Mouse (Mus musculus): ENCODE measurements around the gene Accsl. TPM values are rescaled to one million over a fixed set of nuclear protein-coding genes. Genes with fewer than 3 reads are reported as not detected.

The Accsl gene
- polyA plus RNA-seq, 1 experiment from 2014 or later = not detected

- no peak overlapping the region for H3K27ac ChIP-seq
Observed at GRCm38 (mm10) chr2:93872257-93872656, 3.3 kb upstream of the Accsl start.

GRCm38 (mm10) chr2:93871411-93871925, 2.5 kb upstream of the Accsl start:
- Histone ChIP-seq H3K9ac (no peak overlapping the region), H3K36me3 (no peaks in the 10 kb centered on the region), H3K4me2 (replicated peaks) (no peak overlapping the region), H3K27ac (no peak overlapping the region), H3K4me3 (no peak overlapping the region), H3K9me3 (no peaks in the 10 kb centered on the region), H3K27me3 (no peaks in the 10 kb centered on the region), H3K4me1 (peaks cover 11% of the 10 kb centered on the region)
- 84% methylated on average over 4 of the region's 4 CpGs for WGBS
- no peak for ATAC-seq (ENCODE audit: insufficient number of reproducible peaks, insufficient read depth, low FRiP score, low TSS enrichment)

More at GRCm38 (mm10) chr2:93872257-93872656, 3.3 kb upstream of the Accsl start:
- Histone ChIP-seq H3K27me3 (no peaks in the 10 kb centered on the region), H3K9me3 (no peaks in the 10 kb centered on the region), H3K9ac (no peak overlapping the region), H3K4me3 (no peak overlapping the region), H3K4me2 (replicated peaks) (no peak overlapping the region), H3K36me3 (no peaks in the 10 kb centered on the region), H3K4me1 (peaks cover 11% of the 10 kb centered on the region)
- WGBS = 55% methylated on average over 7 of the region's 7 CpGs
- no peak for ATAC-seq (ENCODE audit: insufficient number of reproducible peaks, insufficient read depth, low FRiP score, low TSS enrichment)

- H3K4me2 ChIP-seq (replicated peaks) = no peak overlapping the region
- ATAC-seq (ENCODE audit: insufficient number of reproducible peaks, insufficient read depth, low FRiP score, low TSS enrichment) = peak; percentile 29; the same call in 1 of the 2 replicates
- no peak overlapping the region for H3K4me3 ChIP-seq
- WGBS = 42% methylated on average over 4 of the region's 4 CpGs
- no peaks in the 10 kb centered on the region for H3K27me3 ChIP-seq
- no peaks in the 10 kb centered on the region for H3K9me3 ChIP-seq
- H3K27ac ChIP-seq = no peak overlapping the region
- no peaks in the 10 kb centered on the region for H3K36me3 ChIP-seq
- H3K4me1 ChIP-seq = peaks cover 11% of the 10 kb centered on the region
- H3K9ac ChIP-seq = no peak overlapping the region
Observed at GRCm38 (mm10) chr2:93870842-93871241, 1.9 kb upstream of the Accsl start.

DNA sequence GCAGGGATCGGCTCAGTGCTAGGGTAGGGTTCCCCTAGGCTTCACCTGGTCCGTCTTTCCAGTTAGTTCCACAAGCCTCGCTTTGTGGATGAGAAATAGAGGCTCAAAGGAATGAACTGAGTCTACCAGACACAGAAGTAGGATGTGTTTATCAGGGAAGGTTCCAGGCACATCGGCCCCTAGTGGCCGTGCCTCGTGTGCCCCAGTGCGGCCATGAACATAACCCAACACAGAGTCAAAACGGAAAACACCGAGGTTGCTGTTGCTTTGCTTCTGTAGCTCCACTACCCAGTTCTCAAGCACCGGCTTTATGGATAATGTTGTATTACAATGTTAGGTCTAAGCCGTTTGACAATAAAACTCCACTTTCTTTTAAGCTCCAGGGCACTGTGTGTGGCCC, 391 bp downstream of the Accsl start:
- Histone ChIP-seq H3K36me3 (no peaks in the 10 kb centered on the region), H3K4me1 (peaks cover 3% of the 10 kb centered on the region), H3K4me2 (replicated peaks) (no peak overlapping the region), H3K27me3 (no peaks in the 10 kb centered on the region), H3K9ac (no peak overlapping the region), H3K4me3 (no peak overlapping the region), H3K9me3 (no peaks in the 10 kb centered on the region), H3K27ac (no peak overlapping the region)
- 84% methylated on average over 11 of the region's 11 CpGs for WGBS
- no peak for ATAC-seq (ENCODE audit: insufficient number of reproducible peaks, insufficient read depth, low FRiP score, low TSS enrichment)

GRCm38 (mm10) chr2:93863229-93863628, 5.7 kb downstream of the Accsl start:
- no peak overlapping the region for H3K27ac ChIP-seq
- no peak overlapping the region for H3K9ac ChIP-seq
- 67% methylated on average over 4 of the region's 4 CpGs for WGBS
- H3K4me3 ChIP-seq = no peak overlapping the region
- no peaks in the 10 kb centered on the region for H3K36me3 ChIP-seq
- H3K4me1 ChIP-seq = no peaks in the 10 kb centered on the region
- H3K27me3 ChIP-seq = no peaks in the 10 kb centered on the region
- no peak overlapping the region for H3K4me2 ChIP-seq (replicated peaks)
- H3K9me3 ChIP-seq = no peaks in the 10 kb centered on the region
- no peak for ATAC-seq (ENCODE audit: insufficient number of reproducible peaks, insufficient read depth, low FRiP score, low TSS enrichment)

GRCm38 (mm10) chr2:93858845-93859244, 10.1 kb downstream of the Accsl start:
- Histone ChIP-seq H3K27ac (no peak overlapping the region), H3K4me1 (no peaks in the 10 kb centered on the region), H3K9ac (no peak overlapping the region), H3K4me3 (no peak overlapping the region), H3K36me3 (no peaks in the 10 kb centered on the region), H3K4me2 (replicated peaks) (no peak overlapping the region), H3K27me3 (no peaks in the 10 kb centered on the region), H3K9me3 (no peaks in the 10 kb centered on the region)
- 74% methylated on average over 12 of the region's 12 CpGs for WGBS
- ATAC-seq (ENCODE audit: insufficient number of reproducible peaks, insufficient read depth, low FRiP score, low TSS enrichment) = no peak

- Histone ChIP-seq H3K4me3 (no peak overlapping the region), H3K27ac (no peak overlapping the region), H3K27me3 (no peaks in the 10 kb centered on the region), H3K36me3 (0 out of 2 replicates have a peak, but pooled peaks cover 14% of the 10 kb centered on the region), H3K4me2 (replicated peaks) (no peak overlapping the region), H3K9ac (no peak overlapping the region), H3K9me3 (no peaks in the 10 kb centered on the region), H3K4me1 (peaks cover 14% of the 10 kb centered on the region; the same call in 1 of the 2 replicates)
- 43% methylated on average over 1 of the region's 1 CpGs for WGBS
- ATAC-seq (ENCODE audit: insufficient number of reproducible peaks, insufficient read depth, low FRiP score, low TSS enrichment) = no peak
Observed at GRCm38 (mm10) chr2:93851303-93851702, 17.7 kb downstream of the Accsl start.

DNA sequence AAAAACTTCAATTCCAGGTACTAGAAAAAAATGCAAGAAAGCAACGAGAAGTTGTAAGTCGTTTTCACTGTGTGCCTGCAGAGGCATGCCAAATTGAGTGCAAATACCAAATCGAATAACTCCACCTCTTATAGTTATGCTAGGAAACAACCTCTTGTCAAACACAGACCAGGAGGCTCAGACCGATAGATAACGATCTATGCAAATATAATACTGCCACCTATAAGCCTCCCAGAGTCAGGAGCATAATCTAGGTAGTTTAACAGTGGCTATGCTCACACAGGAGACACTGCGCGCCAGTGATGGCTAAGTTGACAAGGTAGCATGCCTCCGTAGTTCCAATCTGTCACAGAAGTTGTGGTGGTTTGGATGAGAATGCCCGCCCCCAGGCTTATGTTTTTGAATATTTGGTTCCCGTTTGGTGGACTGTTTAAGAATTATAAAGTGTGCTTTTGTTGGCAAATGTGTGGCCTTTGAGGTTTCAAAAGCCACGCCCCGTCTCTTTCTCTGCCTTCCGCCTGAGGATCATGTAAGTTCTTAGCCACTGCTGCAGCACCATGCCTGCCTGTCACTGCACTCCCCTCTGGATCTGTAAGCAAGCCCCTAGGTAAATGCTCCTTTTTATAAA, 18.5 kb downstream of the Accsl start:
- H3K4me3 ChIP-seq = no peak overlapping the region; the same call in 1 of the 2 replicates
- peaks cover 17% of the 10 kb centered on the region; the same call in 1 of the 2 replicates for H3K36me3 ChIP-seq
- WGBS = 41% methylated on average over 13 of the region's 13 CpGs
- no peak overlapping the region for H3K9ac ChIP-seq
- H3K4me2 ChIP-seq (replicated peaks) = peak overlapping the region; percentile 49
- no peak for ATAC-seq (ENCODE audit: insufficient number of reproducible peaks, insufficient read depth, low FRiP score, low TSS enrichment)
- no peaks in the 10 kb centered on the region for H3K9me3 ChIP-seq
- no peak overlapping the region for H3K27ac ChIP-seq
- no peaks in the 10 kb centered on the region for H3K27me3 ChIP-seq
- peaks cover 14% of the 10 kb centered on the region; the same call in 1 of the 2 replicates for H3K4me1 ChIP-seq

- Histone ChIP-seq H3K9ac (peak within 1 kb of the TSS; percentile 43), H3K27ac (peak within 1 kb of the TSS; percentile 64), H3K4me3 (peak within 1 kb of the TSS; percentile 56), H3K4me1 (peaks cover 14% of the 10 kb centered on the region; the same call in 1 of the 2 replicates), H3K9me3 (no peaks in the 10 kb centered on the region), H3K27me3 (no peaks in the 10 kb centered on the region), H3K4me2 (replicated peaks) (peak within 1 kb of the TSS; percentile 49), H3K36me3 (peaks cover 19% of the 10 kb centered on the region)
- peak; percentile 83 for ATAC-seq (ENCODE audit: insufficient number of reproducible peaks, insufficient read depth, low FRiP score, low TSS enrichment)
- under 1% methylated on average over 28 of the region's 28 CpGs for WGBS
Observed at GRCm38 (mm10) chr2:93849505-93850089, 19.4 kb downstream of the Accsl start, which contains the start of gene Accs. TSS of gene Accs (minus strand) at chr2:93849943.

GRCm38 (mm10) chr2:93841349-93841748, 27.6 kb downstream of the Accsl start:
- no peaks in the 10 kb centered on the region for H3K4me1 ChIP-seq
- no peak for ATAC-seq (ENCODE audit: insufficient number of reproducible peaks, insufficient read depth, low FRiP score, low TSS enrichment)
- H3K4me2 ChIP-seq (replicated peaks) = no peak overlapping the region
- H3K27me3 ChIP-seq = no peaks in the 10 kb centered on the region
- 93% methylated on average over 3 of the region's 3 CpGs for WGBS
- peaks cover 72% of the 10 kb centered on the region for H3K36me3 ChIP-seq
- H3K9ac ChIP-seq = no peak overlapping the region
- H3K4me3 ChIP-seq = no peak overlapping the region
- H3K27ac ChIP-seq = no peak overlapping the region
- H3K9me3 ChIP-seq = peaks cover 3% of the 10 kb centered on the region; the same call in 1 of the 2 replicates

- Histone ChIP-seq H3K4me2 (replicated peaks) (no peak overlapping the region), H3K27ac (no peak overlapping the region), H3K27me3 (no peaks in the 10 kb centered on the region), H3K36me3 (peaks cover 73% of the 10 kb centered on the region), H3K9ac (no peak overlapping the region), H3K4me3 (no peak overlapping the region), H3K4me1 (no peaks in the 10 kb centered on the region), H3K9me3 (peaks cover 3% of the 10 kb centered on the region; the same call in 1 of the 2 replicates)
- 79% methylated on average over 6 of the region's 6 CpGs for WGBS
- no peak for ATAC-seq (ENCODE audit: insufficient number of reproducible peaks, insufficient read depth, low FRiP score, low TSS enrichment)
Observed at GRCm38 (mm10) chr2:93840109-93840508, 28.8 kb downstream of the Accsl start.

DNA sequence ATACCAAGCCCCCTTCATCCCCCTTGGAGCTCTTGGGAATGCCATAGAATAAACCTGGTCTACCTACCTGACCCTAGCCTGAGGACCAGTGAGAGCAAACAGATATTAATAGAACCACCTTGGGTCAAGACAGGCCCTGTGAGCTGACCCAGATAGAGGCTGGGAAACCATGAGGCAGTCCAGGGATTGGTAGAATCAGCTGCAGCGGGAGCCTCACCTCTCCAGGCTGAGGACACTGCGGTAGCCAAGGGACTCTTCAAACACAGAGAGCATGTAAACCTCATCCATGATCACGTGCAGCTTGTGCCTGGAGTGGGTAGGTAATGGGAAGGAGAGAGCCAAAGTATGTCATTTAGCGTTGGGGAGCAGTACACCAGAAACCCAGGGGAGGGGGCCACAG, 30.0 kb downstream of the Accsl start:
- Histone ChIP-seq H3K36me3 (peaks cover 77% of the 10 kb centered on the region), H3K4me2 (replicated peaks) (no peak overlapping the region)

More for the DNA sequence above, 30.0 kb downstream of the Accsl start:
- no peak for ATAC-seq (ENCODE audit: insufficient number of reproducible peaks, insufficient read depth, low FRiP score, low TSS enrichment)
- H3K27me3 ChIP-seq = no peaks in the 10 kb centered on the region
- H3K9ac ChIP-seq = no peak overlapping the region
- H3K4me1 ChIP-seq = no peaks in the 10 kb centered on the region
- H3K9me3 ChIP-seq = peaks cover 3% of the 10 kb centered on the region; the same call in 1 of the 2 replicates
- 95% methylated on average over 4 of the region's 4 CpGs for whole genome bisulfite sequencing
- no peak overlapping the region for H3K4me3 ChIP-seq
- no peak overlapping the region for H3K27ac ChIP-seq

Data from embryonic facial prominence, embryonic 12.5 days (tissue).